Mouse (Mus musculus): ENCODE measurements around the gene Dusp27. TPM values are rescaled to one million over a fixed set of nuclear protein-coding genes. Genes with fewer than 3 reads are reported as not detected.

Dusp27 gene
- total and polyA plus RNA-seq, 2 experiments from 2014 or later: 0.59 to 1.2 TPM

GRCm38 (mm10) chr1:166167405-166167804 is 39.7 kb upstream of the Dusp27 start:
- ATAC-seq (ENCODE audit: low FRiP score): no peak
- no peak overlapping the region for H3K4me3 ChIP-seq (ENCODE audit: low read depth, low read length)
- H3K36me3 ChIP-seq (ENCODE audit: insufficient read depth, low read length): no peaks in the 10 kb centered on the region
- H3K4me2 ChIP-seq (ENCODE audit: low read depth, low read length, poor library complexity, severe bottlenecking): no peak overlapping the region
- no peaks in the 10 kb centered on the region for H3K9me3 ChIP-seq (ENCODE audit: low read length)
- TF ChIP-seq CTCF (IDR thresholded peaks at IDR 0.05): no peak
- H3K9ac ChIP-seq (replicated peaks; ENCODE audit: low read length, poor library complexity, severe bottlenecking): no peak overlapping the region
- no peak overlapping the region for H3K27ac ChIP-seq (ENCODE audit: low read depth, low read length)
- WGBS: 72% methylated on average over 4 of the region's 4 CpGs
- no peaks in the 10 kb centered on the region for H3K4me1 ChIP-seq (ENCODE audit: insufficient read depth, low read length)
- DNase-seq (ENCODE audit: low spot score): no peak
- H3K27me3 ChIP-seq (ENCODE audit: insufficient read depth, low read length): no peaks in the 10 kb centered on the region

- no peak for TF ChIP-seq CTCF (IDR thresholded peaks at IDR 0.05)
- no peaks in the 10 kb centered on the region for H3K27me3 ChIP-seq (ENCODE audit: insufficient read depth, low read length)
- H3K36me3 ChIP-seq (ENCODE audit: insufficient read depth, low read length): no peaks in the 10 kb centered on the region
- H3K4me3 ChIP-seq (ENCODE audit: low read depth, low read length): no peak overlapping the region
- H3K4me2 ChIP-seq (ENCODE audit: low read depth, low read length, poor library complexity, severe bottlenecking): no peak overlapping the region
- no peaks in the 10 kb centered on the region for H3K4me1 ChIP-seq (ENCODE audit: insufficient read depth, low read length)
- H3K9me3 ChIP-seq (ENCODE audit: low read length): no peaks in the 10 kb centered on the region
- 93% methylated on average over 9 of the region's 9 CpGs for WGBS
- no peak for ATAC-seq (ENCODE audit: low FRiP score)
- no peak overlapping the region for H3K9ac ChIP-seq (replicated peaks; ENCODE audit: low read length, poor library complexity, severe bottlenecking)
- DNase-seq (ENCODE audit: low spot score): no peak
- no peak overlapping the region for H3K27ac ChIP-seq (ENCODE audit: low read depth, low read length)
Observed at GRCm38 (mm10) chr1:166165159-166165558, 37.4 kb upstream of the Dusp27 start.

DNA sequence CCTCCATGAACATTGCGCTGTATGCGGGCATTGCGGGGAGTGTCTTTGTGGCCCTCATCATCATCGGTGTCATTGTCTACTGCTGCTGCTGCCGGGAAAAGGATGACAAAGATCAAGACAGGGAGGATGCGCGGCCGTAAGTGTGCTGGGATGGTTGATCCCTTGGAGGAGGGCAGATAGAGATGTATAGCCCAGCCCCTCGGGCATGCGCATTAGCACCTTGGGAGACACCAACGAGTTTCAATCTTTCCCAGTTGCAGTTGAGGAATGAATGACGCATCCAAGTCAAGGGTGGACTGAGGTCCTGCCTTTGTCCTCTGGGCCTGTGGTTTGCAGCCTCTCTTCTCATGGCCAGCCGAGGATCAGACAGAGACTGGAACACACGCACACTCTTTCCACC is 36.9 kb upstream of the Dusp27 start:
- Histone ChIP-seq H3K36me3 (ENCODE audit: insufficient read depth, low read length) (no peaks in the 10 kb centered on the region), H3K9ac (replicated peaks; ENCODE audit: low read length, poor library complexity, severe bottlenecking) (no peak overlapping the region), H3K27me3 (ENCODE audit: insufficient read depth, low read length) (peaks cover 4% of the 10 kb centered on the region; the same call in 1 of the 2 replicates), H3K4me3 (ENCODE audit: low read depth, low read length) (no peak overlapping the region), H3K9me3 (ENCODE audit: low read length) (no peaks in the 10 kb centered on the region), H3K4me2 (ENCODE audit: low read depth, low read length, poor library complexity, severe bottlenecking) (no peak overlapping the region), H3K4me1 (ENCODE audit: insufficient read depth, low read length) (no peaks in the 10 kb centered on the region), H3K27ac (ENCODE audit: low read depth, low read length) (no peak overlapping the region)
- WGBS: 86% methylated on average over 14 of the region's 14 CpGs
- TF ChIP-seq CTCF (IDR thresholded peaks at IDR 0.05): no peak
- DNase-seq (ENCODE audit: low spot score) (no peak), ATAC-seq (ENCODE audit: low FRiP score) (no peak)

DNA sequence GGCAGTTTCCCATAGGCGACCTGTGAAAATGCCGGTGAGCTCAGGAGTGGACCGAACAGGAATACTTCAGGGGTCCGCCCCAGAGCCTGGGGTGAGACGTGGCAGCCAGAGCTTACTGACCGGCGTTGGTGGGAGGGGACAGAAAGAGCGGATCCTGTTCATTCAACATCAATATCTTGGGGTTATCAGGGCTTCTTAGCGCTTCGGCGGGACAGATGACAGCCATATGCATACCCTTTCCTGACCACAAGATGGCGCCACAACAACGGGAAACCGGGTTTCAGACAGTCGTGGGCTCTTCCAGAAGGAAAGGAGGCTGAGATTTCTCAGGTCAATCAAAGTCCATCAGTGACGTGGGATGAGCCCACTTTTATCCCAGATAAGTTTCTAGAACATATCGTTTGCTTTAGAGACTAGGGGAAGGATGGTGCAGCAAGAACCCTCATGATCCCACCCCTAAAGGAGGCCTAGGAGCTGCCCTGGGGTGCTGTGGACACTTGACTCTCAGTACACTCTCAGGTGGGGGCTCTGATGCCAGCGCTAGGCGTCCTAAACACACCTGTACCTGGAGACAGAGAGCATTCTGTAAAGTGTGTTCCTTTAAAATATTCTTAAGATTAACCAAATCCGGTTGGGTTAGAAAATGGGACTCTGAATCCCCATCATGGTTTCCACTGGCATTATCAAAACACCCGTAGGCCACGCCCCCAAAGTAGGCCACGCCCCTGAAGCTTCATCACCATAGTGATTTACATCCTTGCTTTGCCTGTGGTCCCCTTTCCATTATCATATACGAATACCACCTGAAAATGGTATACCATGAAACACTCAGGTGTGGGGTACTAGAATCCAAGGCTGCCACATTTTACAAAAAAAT is 33.1 kb upstream of the Dusp27 start:
- H3K27ac ChIP-seq (ENCODE audit: low read depth, low read length): no peak overlapping the region
- H3K4me2 ChIP-seq (ENCODE audit: low read depth, low read length, poor library complexity, severe bottlenecking): peak overlapping the region; percentile 64
- ATAC-seq (ENCODE audit: low FRiP score): peak; percentile 51; the same call in 1 of the 2 replicates
- H3K36me3 ChIP-seq (ENCODE audit: insufficient read depth, low read length): no peaks in the 10 kb centered on the region
- peaks cover 6% of the 10 kb centered on the region; the same call in 1 of the 2 replicates for H3K27me3 ChIP-seq (ENCODE audit: insufficient read depth, low read length)
- WGBS: 17% methylated on average over 24 of the region's 24 CpGs
- DNase-seq (ENCODE audit: low spot score): peak; percentile 83
- H3K9ac ChIP-seq (replicated peaks; ENCODE audit: low read length, poor library complexity, severe bottlenecking): 0 out of 2 replicates have a peak overlapping the region, but pooled peaks have one; percentile 36
- peak overlapping the region; percentile 25; the same call in 1 of the 2 replicates for H3K4me3 ChIP-seq (ENCODE audit: low read depth, low read length)
- H3K4me1 ChIP-seq (ENCODE audit: insufficient read depth, low read length): no peaks in the 10 kb centered on the region
- H3K9me3 ChIP-seq (ENCODE audit: low read length): no peaks in the 10 kb centered on the region
- peak; percentile 97 for TF ChIP-seq CTCF (IDR thresholded peaks at IDR 0.05)

GRCm38 (mm10) chr1:166160111-166160510 is 32.4 kb upstream of the Dusp27 start:
- peak overlapping the region; percentile 25; the same call in 1 of the 2 replicates for H3K4me3 ChIP-seq (ENCODE audit: low read depth, low read length)
- H3K9me3 ChIP-seq (ENCODE audit: low read length): no peaks in the 10 kb centered on the region
- 0 out of 2 replicates have a peak, but pooled peaks have one; percentile 8 for ATAC-seq (ENCODE audit: low FRiP score)
- H3K4me2 ChIP-seq (ENCODE audit: low read depth, low read length, poor library complexity, severe bottlenecking): peak overlapping the region; percentile 64
- TF ChIP-seq CTCF (IDR thresholded peaks at IDR 0.05): no peak
- WGBS: 47% methylated on average over 5 of the region's 5 CpGs
- H3K9ac ChIP-seq (replicated peaks; ENCODE audit: low read length, poor library complexity, severe bottlenecking): 0 out of 2 replicates have a peak overlapping the region, but pooled peaks have one; percentile 36
- no peak for DNase-seq (ENCODE audit: low spot score)
- no peaks in the 10 kb centered on the region for H3K36me3 ChIP-seq (ENCODE audit: insufficient read depth, low read length)
- H3K27ac ChIP-seq (ENCODE audit: low read depth, low read length): no peak overlapping the region
- peaks cover 10% of the 10 kb centered on the region for H3K27me3 ChIP-seq (ENCODE audit: insufficient read depth, low read length)
- no peaks in the 10 kb centered on the region for H3K4me1 ChIP-seq (ENCODE audit: insufficient read depth, low read length)

- Histone ChIP-seq H3K36me3 (ENCODE audit: insufficient read depth, low read length) (no peaks in the 10 kb centered on the region), H3K4me1 (ENCODE audit: insufficient read depth, low read length) (no peaks in the 10 kb centered on the region), H3K4me2 (ENCODE audit: low read depth, low read length, poor library complexity, severe bottlenecking) (no peak overlapping the region), H3K9me3 (ENCODE audit: low read length) (no peaks in the 10 kb centered on the region), H3K9ac (replicated peaks; ENCODE audit: low read length, poor library complexity, severe bottlenecking) (no peak overlapping the region), H3K4me3 (ENCODE audit: low read depth, low read length) (no peak overlapping the region), H3K27ac (ENCODE audit: low read depth, low read length) (no peak overlapping the region), H3K27me3 (ENCODE audit: insufficient read depth, low read length) (peaks cover 18% of the 10 kb centered on the region)
- ATAC-seq (ENCODE audit: low FRiP score) (no peak), DNase-seq (ENCODE audit: low spot score) (no peak)
- 63% methylated on average over 9 of the region's 9 CpGs for WGBS
- peak; percentile 33; the same call in 1 of the 2 replicates for TF ChIP-seq CTCF (IDR thresholded peaks at IDR 0.05)
Observed at GRCm38 (mm10) chr1:166158664-166159063, 30.9 kb upstream of the Dusp27 start.

Measured in midbrain, postnatal 0 days (tissue).